Mouse (Mus musculus) forebrain, embryonic 12.5 days (tissue): ENCODE results near the gene Coil. TPM values are rescaled to one million over a fixed set of nuclear protein-coding genes. Genes with fewer than 3 reads are reported as not detected.

Experiments used
- ATAC-seq: fragments of 200-750 bp; cut with Nextera tagmentation; 2 replicates; pipeline ENCODE4 v1.8.0; 2017; ENCODE audit warnings: moderate TSS enrichment; ENCODE audit not compliant: low FRiP score
- H3K27ac ChIP-seq: fragments of 300-500 bp; sonication (generic); 2 replicates; pipeline ENCODE4 v1.5.1; 2016; ENCODE audit warnings: mild to moderate bottlenecking
- H3K27me3 ChIP-seq: fragments of 300-500 bp; sonication (generic); 2 replicates; pipeline ENCODE4 v1.6.1; 2016; ENCODE audit warnings: mild to moderate bottlenecking
- H3K36me3 ChIP-seq: fragments of 300-500 bp; sonication (generic); replicated peaks from 2 replicates; pipeline ENCODE4 v1.6.1; 2016; ENCODE audit warnings: mild to moderate bottlenecking
- H3K4me1 ChIP-seq: fragments of 300-500 bp; sonication (generic); 2 replicates; pipeline ENCODE4 v1.6.1; 2016
- H3K4me2 ChIP-seq: fragments of 300-500 bp; sonication (generic); 2 replicates; pipeline ENCODE4 v1.6.1; 2016; ENCODE audit warnings: mild to moderate bottlenecking, moderate library complexity
- H3K4me3 ChIP-seq: fragments of 300-500 bp; sonication (generic); replicated peaks from 2 replicates; pipeline ENCODE4 v1.5.1; 2016; ENCODE audit warnings: mild to moderate bottlenecking
- H3K9ac ChIP-seq: fragments of 300-500 bp; sonication (generic); 2 replicates; pipeline ENCODE4 v1.6.1; 2016; ENCODE audit warnings: mild to moderate bottlenecking
- H3K9me3 ChIP-seq: fragments of 300-500 bp; sonication (generic); 2 replicates; pipeline ENCODE4 v1.6.1; 2016
- WGBS: fragments of 180-500 bp; shearing (Covaris S2); methylation state at CpG from one replicate; pipeline ENCODE4 v1.1.7; 2016; 5-methylcytosine and 5-hydroxymethylcytosine counted together
- polyA plus RNA-seq: library from polyadenylated mRNA; unstranded; fragments of >200 nt; fragmentation: Nextera tagmentation; extraction: Ambion mirVana; gene quantifications from 2 replicates; pipeline ENCODE4 v1.2.1, GENCODE M21; 2016

Gene Coil
- polyA plus RNA-seq, 1 experiment from 2014 or later = 30.3 TPM

DNA sequence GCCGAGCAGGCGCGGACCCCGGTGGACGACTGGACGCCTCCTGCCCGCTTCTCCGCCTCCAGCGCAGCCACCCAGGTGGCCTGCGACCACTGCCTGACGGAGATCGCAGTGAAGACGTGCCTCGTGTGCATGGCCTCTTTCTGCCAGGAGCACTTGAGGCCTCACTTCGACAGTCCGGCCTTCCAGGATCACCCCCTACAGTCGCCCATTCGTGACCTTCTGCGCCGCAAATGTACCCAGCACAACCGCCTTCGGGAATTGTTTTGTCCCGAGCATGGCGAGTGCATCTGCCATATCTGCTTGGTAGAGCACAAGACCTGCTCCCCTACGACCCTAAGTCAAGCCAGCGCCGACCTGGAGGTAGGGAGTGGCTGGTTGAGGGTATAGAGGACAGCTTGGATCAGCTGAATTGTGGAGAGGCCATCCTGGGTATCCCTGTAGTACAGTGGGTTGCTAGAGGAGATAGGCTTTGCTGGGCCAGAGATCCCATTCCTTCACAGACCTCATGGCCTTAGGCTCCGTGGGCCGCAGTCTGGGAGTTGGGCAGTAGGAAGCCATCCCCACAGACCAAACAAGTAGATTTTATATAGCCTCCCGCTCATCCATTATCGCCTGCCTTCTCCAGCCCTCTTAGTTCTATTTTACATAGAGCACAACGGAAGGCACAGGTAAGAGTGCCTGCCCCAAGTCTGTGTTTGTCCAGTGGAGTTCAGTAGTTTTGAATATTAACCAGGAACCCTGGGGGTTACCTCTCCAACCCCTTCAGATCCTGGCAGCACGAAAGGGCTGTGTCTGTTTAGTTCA is 29.9 kb downstream of the Coil start:
- Histone ChIP-seq H3K4me1 (peaks cover 4% of the 10 kb centered on the region; the same call in 1 of the 2 replicates), H3K4me2 (peak overlapping the region; percentile 55), H3K9ac (no peak overlapping the region), H3K27ac (no peak overlapping the region), H3K36me3 (no peaks in the 10 kb centered on the region), H3K4me3 (peak overlapping the region; percentile 43), H3K27me3 (peaks cover 34% of the 10 kb centered on the region), H3K9me3 (no peaks in the 10 kb centered on the region)
- 28% methylated on average over 33 of the region's 33 CpGs for WGBS
- ATAC-seq = no peak

- Histone ChIP-seq H3K9me3 (no peaks in the 10 kb centered on the region), H3K4me1 (peaks cover 4% of the 10 kb centered on the region; the same call in 1 of the 2 replicates), H3K4me3 (no peak overlapping the region), H3K27me3 (peaks cover 34% of the 10 kb centered on the region), H3K27ac (no peak overlapping the region), H3K36me3 (no peaks in the 10 kb centered on the region), H3K9ac (no peak overlapping the region), H3K4me2 (no peak overlapping the region)
- ATAC-seq = no peak
These were observed 30.4 kb downstream of the Coil start for GRCm38 (mm10) chr11:89000527-89000819.

DNA sequence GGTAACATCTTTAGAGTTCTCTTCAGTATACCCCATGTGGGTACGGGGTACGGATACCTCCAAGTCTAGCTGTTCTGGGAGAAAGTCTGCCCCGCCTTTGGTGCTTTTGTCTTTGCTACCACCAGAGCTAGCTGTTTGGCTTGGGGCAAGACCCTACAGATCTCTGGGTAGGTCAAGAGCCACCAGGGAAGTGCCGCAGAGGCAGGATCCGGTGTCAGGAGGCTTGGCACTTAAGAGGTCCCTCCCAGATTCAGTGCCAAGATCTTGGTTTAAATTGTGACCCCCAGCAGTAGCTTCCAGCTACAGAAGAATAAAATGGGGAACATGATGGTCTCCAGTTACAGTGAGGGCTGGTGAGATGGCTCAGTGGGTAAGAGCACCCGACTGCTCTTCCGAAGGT is 31.5 kb downstream of the Coil start:
- Histone ChIP-seq H3K36me3 (no peaks in the 10 kb centered on the region), H3K9ac (no peak overlapping the region), H3K4me3 (no peak overlapping the region), H3K4me2 (no peak overlapping the region), H3K9me3 (no peaks in the 10 kb centered on the region), H3K27me3 (peaks cover 34% of the 10 kb centered on the region), H3K27ac (no peak overlapping the region), H3K4me1 (peaks cover 4% of the 10 kb centered on the region; the same call in 1 of the 2 replicates)
- ATAC-seq = no peak
- WGBS = 94% methylated on average over 7 of the region's 7 CpGs

- ATAC-seq = no peak
- Histone ChIP-seq H3K4me3 (no peak overlapping the region), H3K4me1 (peaks cover 4% of the 10 kb centered on the region; the same call in 1 of the 2 replicates), H3K36me3 (no peaks in the 10 kb centered on the region), H3K4me2 (no peak overlapping the region), H3K9me3 (no peaks in the 10 kb centered on the region), H3K27ac (no peak overlapping the region), H3K9ac (no peak overlapping the region), H3K27me3 (peaks cover 34% of the 10 kb centered on the region)
- WGBS = 98% methylated on average over 5 of the region's 5 CpGs
These were observed 32.0 kb downstream of the Coil start for GRCm38 (mm10) chr11:89002068-89002467.

DNA sequence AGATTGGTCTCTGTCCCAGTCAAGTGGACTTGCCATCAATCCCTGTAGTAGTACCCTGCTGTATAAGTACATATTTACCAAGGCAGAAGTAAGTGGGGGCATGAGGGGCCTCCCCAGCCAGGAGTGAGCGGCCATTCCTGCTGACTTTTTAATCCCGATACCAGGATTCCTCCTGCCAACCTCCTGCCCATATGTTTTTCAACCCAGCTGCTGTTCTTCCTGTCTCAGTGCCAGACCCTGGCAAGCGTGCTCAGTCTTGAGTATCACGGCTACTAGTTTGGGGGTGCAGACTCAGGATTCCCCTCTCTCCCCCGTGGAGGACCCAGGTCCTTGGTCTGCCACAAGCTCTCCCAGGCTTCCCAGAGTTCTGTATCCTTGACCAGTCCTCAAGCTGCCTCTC is 32.6 kb downstream of the Coil start:
- H3K4me3 ChIP-seq = no peak overlapping the region
- WGBS = 85% methylated on average over 5 of the region's 5 CpGs
- H3K36me3 ChIP-seq = no peaks in the 10 kb centered on the region
- no peaks in the 10 kb centered on the region for H3K9me3 ChIP-seq
- peaks cover 4% of the 10 kb centered on the region; the same call in 1 of the 2 replicates for H3K4me1 ChIP-seq
- H3K9ac ChIP-seq = no peak overlapping the region
- no peak for ATAC-seq
- H3K4me2 ChIP-seq = no peak overlapping the region
- H3K27ac ChIP-seq = no peak overlapping the region
- H3K27me3 ChIP-seq = peaks cover 34% of the 10 kb centered on the region

GRCm38 (mm10) chr11:89003078-89003477 is 33.0 kb downstream of the Coil start:
- no peak overlapping the region for H3K4me2 ChIP-seq
- no peak overlapping the region for H3K27ac ChIP-seq
- WGBS = 71% methylated on average over 6 of the region's 6 CpGs
- no peaks in the 10 kb centered on the region for H3K9me3 ChIP-seq
- H3K4me1 ChIP-seq = peaks cover 4% of the 10 kb centered on the region; the same call in 1 of the 2 replicates
- no peak for ATAC-seq
- H3K9ac ChIP-seq = no peak overlapping the region
- H3K4me3 ChIP-seq = no peak overlapping the region
- peaks cover 31% of the 10 kb centered on the region for H3K27me3 ChIP-seq
- no peaks in the 10 kb centered on the region for H3K36me3 ChIP-seq

DNA sequence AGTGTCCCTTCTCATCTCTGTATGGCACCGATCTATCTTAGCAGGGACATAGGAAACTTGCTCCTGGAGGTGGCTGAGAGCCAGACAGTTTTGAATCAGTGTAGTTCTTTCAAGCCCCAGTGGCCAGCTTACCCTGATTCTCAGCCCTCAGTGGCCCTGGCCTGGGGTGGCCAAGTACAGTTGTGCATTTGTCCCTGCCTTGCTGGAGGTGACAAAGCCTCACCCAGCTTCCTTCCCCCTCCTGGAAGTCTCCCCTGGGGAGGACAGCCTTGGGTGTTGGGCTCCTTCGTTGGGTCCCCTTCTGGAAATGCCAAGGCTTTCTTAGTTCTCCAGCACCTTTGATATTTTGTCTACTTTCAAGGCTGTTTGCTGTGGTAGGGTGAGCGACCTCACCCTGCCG is 33.7 kb downstream of the Coil start:
- no peak for ATAC-seq
- H3K27ac ChIP-seq = no peak overlapping the region
- H3K27me3 ChIP-seq = peaks cover 24% of the 10 kb centered on the region
- H3K36me3 ChIP-seq = no peaks in the 10 kb centered on the region
- no peak overlapping the region for H3K9ac ChIP-seq
- no peaks in the 10 kb centered on the region for H3K9me3 ChIP-seq
- no peak overlapping the region for H3K4me2 ChIP-seq
- H3K4me1 ChIP-seq = peaks cover 4% of the 10 kb centered on the region; the same call in 1 of the 2 replicates
- WGBS = 89% methylated on average over 4 of the region's 4 CpGs
- no peak overlapping the region for H3K4me3 ChIP-seq

DNA sequence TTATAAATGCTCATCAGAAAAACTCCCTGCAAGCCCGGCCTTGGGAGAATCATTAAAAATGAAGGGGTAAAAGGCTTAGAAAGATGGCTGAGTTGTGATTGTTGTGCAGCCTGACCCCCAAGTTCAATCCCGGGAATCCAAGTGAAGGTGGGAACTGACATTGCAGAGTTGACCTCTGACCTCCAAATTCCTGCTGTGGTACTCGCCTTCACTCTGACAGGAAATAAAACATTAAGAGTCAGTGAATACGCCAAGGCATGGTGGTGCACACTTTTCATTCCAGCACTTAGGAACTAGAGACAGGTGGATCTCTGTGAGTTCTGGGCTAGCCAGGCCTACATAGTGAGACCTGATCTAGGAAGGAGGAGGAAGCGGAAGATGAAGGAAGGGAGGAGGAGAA is 35.4 kb downstream of the Coil start:
- Histone ChIP-seq H3K4me1 (no peaks in the 10 kb centered on the region; the same call in 1 of the 2 replicates), H3K4me3 (no peak overlapping the region), H3K9ac (no peak overlapping the region), H3K27ac (no peak overlapping the region), H3K36me3 (no peaks in the 10 kb centered on the region), H3K9me3 (no peaks in the 10 kb centered on the region), H3K27me3 (peaks cover 7% of the 10 kb centered on the region), H3K4me2 (no peak overlapping the region)
- ATAC-seq = no peak
- WGBS = 83% methylated on average over 5 of the region's 5 CpGs

DNA sequence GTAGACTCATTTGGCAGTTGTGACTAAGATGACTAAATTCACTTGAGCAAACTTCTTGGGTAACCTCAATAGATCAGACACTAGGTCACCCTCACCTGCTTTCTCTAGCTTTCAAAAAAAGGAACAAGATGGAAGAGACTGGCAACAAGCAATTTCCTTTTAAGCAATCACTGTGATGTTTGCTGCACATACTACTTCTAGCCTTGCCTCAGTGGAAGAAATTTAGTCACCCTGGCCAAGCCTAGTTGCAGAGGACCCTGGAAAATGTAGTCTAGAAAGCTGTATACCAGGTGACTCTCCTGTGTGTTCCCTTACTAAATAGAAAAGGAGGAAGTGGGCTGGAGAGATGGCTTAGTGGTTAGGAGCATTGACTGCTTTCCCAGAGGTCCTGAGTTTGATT is 36.4 kb downstream of the Coil start:
- Histone ChIP-seq H3K4me2 (no peak overlapping the region), H3K9ac (no peak overlapping the region), H3K9me3 (no peaks in the 10 kb centered on the region), H3K4me1 (no peaks in the 10 kb centered on the region; the same call in 1 of the 2 replicates), H3K4me3 (no peak overlapping the region), H3K36me3 (no peaks in the 10 kb centered on the region), H3K27ac (no peak overlapping the region), H3K27me3 (peaks cover under 1% of the 10 kb centered on the region; the same call in 1 of the 2 replicates)
- no peak for ATAC-seq

DNA sequence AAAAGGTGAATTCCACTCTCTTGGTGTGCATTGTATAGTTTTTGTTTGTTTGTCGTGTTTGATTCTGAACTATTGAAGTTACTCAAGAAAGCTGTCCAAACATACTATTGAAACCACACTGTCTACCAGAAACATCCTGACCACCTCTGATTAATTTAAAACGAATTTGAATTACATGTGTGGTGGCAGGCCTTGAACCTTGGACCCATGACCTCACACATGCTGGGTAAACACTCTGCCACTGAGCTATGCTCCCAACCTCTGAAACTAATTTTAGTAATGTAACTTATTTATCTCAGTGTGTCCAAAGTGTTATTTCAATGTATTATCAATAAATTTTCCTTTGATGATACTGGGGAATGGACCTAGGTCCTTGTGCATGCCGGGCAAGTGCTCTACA is 37.5 kb downstream of the Coil start:
- Histone ChIP-seq H3K4me3 (no peak overlapping the region), H3K4me2 (no peak overlapping the region), H3K4me1 (no peaks in the 10 kb centered on the region; the same call in 1 of the 2 replicates), H3K9me3 (no peaks in the 10 kb centered on the region), H3K36me3 (no peaks in the 10 kb centered on the region), H3K27me3 (no peaks in the 10 kb centered on the region), H3K9ac (no peak overlapping the region), H3K27ac (no peak overlapping the region)
- no peak for ATAC-seq
- WGBS = 88% methylated on average over 3 of the region's 3 CpGs

- H3K27ac ChIP-seq = no peak overlapping the region
- no peak overlapping the region for H3K4me2 ChIP-seq
- ATAC-seq = no peak
- no peaks in the 10 kb centered on the region for H3K4me1 ChIP-seq
- no peaks in the 10 kb centered on the region for H3K27me3 ChIP-seq
- 91% methylated on average over 9 of the region's 9 CpGs for WGBS
- no peaks in the 10 kb centered on the region for H3K9me3 ChIP-seq
- H3K9ac ChIP-seq = no peak overlapping the region
- H3K4me3 ChIP-seq = no peak overlapping the region
- H3K36me3 ChIP-seq = no peaks in the 10 kb centered on the region
These were observed 39.0 kb downstream of the Coil start for GRCm38 (mm10) chr11:89009066-89009465.

DNA sequence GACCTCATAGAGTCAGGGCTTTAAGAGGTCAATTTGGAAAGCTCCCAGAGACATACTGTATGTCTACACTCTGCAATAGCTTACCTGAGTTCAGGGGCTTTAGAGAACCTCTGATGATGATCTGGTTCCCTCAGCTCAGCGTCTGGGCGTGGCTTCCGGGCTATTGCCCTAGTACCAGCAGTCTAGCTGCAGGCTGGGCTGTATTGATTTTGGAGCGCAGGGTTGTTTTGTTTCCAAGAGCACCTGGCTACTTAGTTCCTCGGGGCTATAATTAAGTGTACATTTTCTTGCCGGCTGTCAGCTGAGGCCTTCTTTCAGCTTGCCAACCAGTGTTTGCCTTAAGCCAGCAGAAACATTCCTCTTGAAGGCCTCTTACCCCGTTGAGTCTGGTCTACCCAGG is 39.4 kb downstream of the Coil start:
- no peaks in the 10 kb centered on the region for H3K36me3 ChIP-seq
- no peak for ATAC-seq
- no peaks in the 10 kb centered on the region for H3K27me3 ChIP-seq
- no peak overlapping the region for H3K27ac ChIP-seq
- H3K9ac ChIP-seq = no peak overlapping the region
- H3K4me1 ChIP-seq = no peaks in the 10 kb centered on the region
- no peak overlapping the region for H3K4me2 ChIP-seq
- H3K4me3 ChIP-seq = no peak overlapping the region
- no peaks in the 10 kb centered on the region for H3K9me3 ChIP-seq
- 80% methylated on average over 7 of the region's 7 CpGs for WGBS

DNA sequence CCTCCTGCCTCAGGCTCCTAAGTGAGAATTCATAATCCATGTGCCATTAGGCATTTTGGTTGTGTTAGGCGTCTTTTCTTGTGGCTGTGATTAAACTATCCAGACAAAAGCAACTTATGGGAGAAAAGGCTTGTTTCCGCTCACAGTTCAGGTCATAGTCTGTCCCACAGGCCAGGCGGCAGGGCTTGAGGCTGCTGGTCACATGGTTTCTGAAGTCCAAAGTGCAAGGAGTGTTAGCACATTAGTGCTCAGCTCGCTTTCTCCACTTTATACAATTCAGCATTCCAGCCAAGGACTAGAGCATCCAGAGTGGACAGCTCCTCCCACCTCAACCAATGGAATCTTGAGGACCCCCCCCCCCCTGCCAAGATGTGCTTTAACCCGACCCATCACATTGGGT is 42.2 kb downstream of the Coil start:
- Histone ChIP-seq H3K36me3 (no peaks in the 10 kb centered on the region), H3K4me1 (no peaks in the 10 kb centered on the region), H3K27me3 (no peaks in the 10 kb centered on the region), H3K4me2 (no peak overlapping the region), H3K27ac (no peak overlapping the region), H3K4me3 (no peak overlapping the region), H3K9me3 (no peaks in the 10 kb centered on the region), H3K9ac (no peak overlapping the region)
- WGBS = 91% methylated on average over 5 of the region's 5 CpGs
- no peak for ATAC-seq
